Mouse (Mus musculus): ENCODE results near the gene Necab3. TPM values are rescaled to one million over a fixed set of nuclear protein-coding genes. Genes with fewer than 3 reads are reported as not detected.

Gene Necab3
- total RNA-seq, 2 experiments from 2014 or later: 2.0 to 2.7 TPM

Other genes with a start within 250 kb of the Necab3 start
- gene Cdk5rap1, start 185.9 kb downstream of the Necab3 start, total RNA-seq (2021): 10 to 100 TPM; 14.4 to 19.7 TPM
- gene Snta1, start 150.8 kb downstream of the Necab3 start, total RNA-seq (2021): 10 to 100 TPM; 29.0 to 31.9 TPM
- 10 to 100 TPM; 23.9 to 35.6 TPM for gene Cbfa2t2, start 122.4 kb downstream of the Necab3 start, total RNA-seq (2021)
- gene 1700003F12Rik, start 11.8 kb downstream of the Necab3 start, total RNA-seq (2021): under 1 TPM; 0.61 to 0.81 TPM
- gene Actl10, start 7.1 kb downstream of the Necab3 start, total RNA-seq (2021): not detected
- gene E2f1, start 11.0 kb upstream of the Necab3 start, total RNA-seq (2021): 10 to 100 TPM; 12.8 to 14.1 TPM
- gene Pxmp4, start 44.8 kb upstream of the Necab3 start, total RNA-seq (2021): 10 to 100 TPM; 45.5 to 53.0 TPM
- 1 to 10 TPM; 2.5 to 2.7 TPM for gene Zfp341, start 54.4 kb upstream of the Necab3 start, total RNA-seq (2021)
- gene 4930519P11Rik, start 54.5 kb upstream of the Necab3 start, total RNA-seq (2021): not detected
- 100 to 1,000 TPM; 174 to 180 TPM for gene Chmp4b, start 92.8 kb upstream of the Necab3 start, total RNA-seq (2021)
- not detected for gene Gm14214, start 211.1 kb upstream of the Necab3 start, total RNA-seq (2021)
- 100 to 1,000 TPM; 170 to 177 TPM for gene Raly, start 232.2 kb upstream of the Necab3 start, total RNA-seq (2021)
- gene a, start 232.5 kb upstream of the Necab3 start, total RNA-seq (2021): not detected